Mouse (Mus musculus) olfactory bulb, adult 2 months (tissue): Measurements from ENCODE around the gene Pot1a. TPM values are rescaled to one million over a fixed set of nuclear protein-coding genes. Genes with fewer than 3 reads are reported as not detected.

ENCODE experiments used
- H3K27ac ChIP-seq: fragments of 200-500 bp; 2 replicates; pipeline ENCODE4 v1.5.1; 2012; ENCODE audit warnings: low read depth, low read length; ENCODE audit not compliant: insufficient read depth
- H3K4me1 ChIP-seq: fragments of 200-500 bp; 2 replicates; pipeline ENCODE4 v1.6.1; 2012; ENCODE audit warnings: low read length; ENCODE audit not compliant: control insufficient read depth, insufficient read depth
- H3K4me3 ChIP-seq: fragments of 200-500 bp; 2 replicates; pipeline ENCODE4 v1.5.1; 2012; ENCODE audit warnings: mild to moderate bottlenecking, low read depth, low read length, moderate library complexity; ENCODE audit not compliant: insufficient read depth
- CTCF ChIP-seq: fragments of 200-500 bp; IDR thresholded peaks from 2 replicates; pipeline ENCODE4 v1.5.1; 2012; ENCODE audit warnings: low read depth, mild to moderate bottlenecking, low read length, moderate library complexity; ENCODE audit not compliant: insufficient read depth
- POLR2A ChIP-seq: fragments of 200-500 bp; IDR thresholded peaks from 2 replicates; pipeline ENCODE4 v1.6.1; 2012; ENCODE audit warnings: mild to moderate bottlenecking, low read depth, low read length, moderate library complexity; ENCODE audit not compliant: insufficient read depth
- WGBS: fragments of 180-500 bp; shearing (Covaris S2); methylation state at CpG from one replicate; pipeline ENCODE4 v1.1.7; 2018; 5-methylcytosine and 5-hydroxymethylcytosine counted together
- polyA plus RNA-seq: library from polyadenylated mRNA; stranded (reverse); fragments of >200 nt; gene quantifications from 2 replicates; pipeline ENCODE4 v1.2.4, GENCODE M21; 2012; ENCODE audit warnings: low replicate concordance; ENCODE audit not compliant: missing spikeins, insufficient read depth, insufficient read length

Pot1a gene
- polyA plus RNA-seq, 1 experiment = not detected

DNA sequence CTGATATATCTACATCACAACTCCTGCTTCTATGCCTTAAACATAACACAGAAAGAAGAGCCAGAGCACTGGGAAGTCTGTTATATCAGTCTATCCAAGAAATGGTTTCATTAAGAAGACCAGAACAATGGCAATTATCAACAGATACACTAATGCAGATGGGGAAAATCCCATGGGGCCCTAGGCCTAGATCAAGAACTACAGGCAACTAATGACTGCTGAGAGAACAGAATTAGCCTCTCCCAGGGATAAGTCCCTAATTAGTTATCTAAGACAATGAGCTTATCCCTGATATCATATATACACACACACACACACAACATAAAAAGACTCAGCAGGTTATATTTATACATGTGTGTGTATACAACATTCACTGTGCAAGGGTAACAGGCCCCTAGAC lies 72.5 kb downstream of the Pot1a start:
- H3K27ac ChIP-seq = no peak overlapping the region
- no peak for TF ChIP-seq POLR2A
- TF ChIP-seq CTCF = no peak
- H3K4me1 ChIP-seq = no peaks in the 10 kb centered on the region
- H3K4me3 ChIP-seq = no peak overlapping the region

DNA sequence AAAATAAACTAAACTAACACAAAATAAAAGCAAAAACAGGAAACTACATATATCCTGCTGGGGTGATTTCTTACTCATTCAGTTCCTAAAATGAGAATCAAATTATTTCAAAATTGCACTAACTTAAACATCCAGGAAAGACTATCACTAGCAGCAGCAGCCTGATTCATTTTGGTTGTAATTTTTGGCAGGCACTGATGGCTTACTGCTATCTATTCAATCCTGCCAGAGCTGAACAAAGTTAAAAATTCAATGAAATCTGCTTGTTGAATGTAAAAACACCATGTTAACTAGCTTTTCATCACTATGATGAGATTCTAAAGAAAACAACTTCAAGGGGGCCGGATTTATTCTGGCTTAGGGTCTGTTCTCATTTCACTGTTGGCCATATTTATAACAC lies 82.5 kb downstream of the Pot1a start:
- TF ChIP-seq POLR2A = no peak
- no peak for TF ChIP-seq CTCF
- H3K4me3 ChIP-seq = no peak overlapping the region
- H3K4me1 ChIP-seq = no peaks in the 10 kb centered on the region
- WGBS = 71% methylated on average over 1 of the region's 1 CpGs
- no peak overlapping the region for H3K27ac ChIP-seq

DNA sequence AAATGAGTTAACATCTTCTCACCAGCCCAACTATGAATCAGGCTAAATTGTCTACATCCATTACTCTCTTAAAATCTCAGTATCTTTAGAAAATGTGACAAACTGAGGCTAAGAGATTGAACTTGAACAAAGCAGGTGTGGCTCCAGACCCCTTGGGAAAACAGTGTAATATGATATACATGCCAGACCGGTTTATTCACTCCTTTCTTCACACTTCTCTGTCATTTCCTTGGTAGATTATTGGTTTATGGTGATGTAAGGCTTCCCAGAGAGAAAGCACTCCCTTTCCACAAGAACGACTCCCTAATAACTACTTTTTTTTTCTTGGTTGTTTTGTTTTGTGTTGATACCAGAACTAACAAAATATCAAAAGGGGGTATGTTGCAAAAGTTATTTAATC lies 98.4 kb downstream of the Pot1a start:
- 39% methylated on average over 2 of the region's 2 CpGs for WGBS
- TF ChIP-seq CTCF (no peak), POLR2A (no peak)
- Histone ChIP-seq H3K4me1 (no peaks in the 10 kb centered on the region), H3K27ac (no peak overlapping the region), H3K4me3 (no peak overlapping the region)

- H3K4me1 ChIP-seq = no peaks in the 10 kb centered on the region
- whole genome bisulfite sequencing = 28% methylated on average over 6 of the region's 6 CpGs
- H3K4me3 ChIP-seq = no peak overlapping the region
- no peak overlapping the region for H3K27ac ChIP-seq
- TF ChIP-seq CTCF (no peak), POLR2A (no peak)
Observed at GRCm38 (mm10) chr6:25709250-25709895, 99.7 kb downstream of the Pot1a start.

- Histone ChIP-seq H3K4me1 (no peaks in the 10 kb centered on the region), H3K4me3 (no peak overlapping the region), H3K27ac (no peak overlapping the region)
- TF ChIP-seq CTCF (no peak), POLR2A (no peak)
- WGBS = 52% methylated on average over 2 of the region's 2 CpGs
Observed at GRCm38 (mm10) chr6:25699956-25700355, 109.1 kb downstream of the Pot1a start.

Other genes starting within 250 kb of the Pot1a start
- gene Gpr37, start 118.5 kb downstream of the Pot1a start, polyA plus RNA-seq = not detected in 2 replicates